Mouse (Mus musculus) heart, postnatal 36 days (tissue): ENCODE measurements around the gene Gls. TPM values are rescaled to one million over a fixed set of nuclear protein-coding genes. Genes with fewer than 3 reads are reported as not detected.

ENCODE experiments used
- DNase-seq, 2 experiments: peaks; one replicate each; pipeline ENCODE4 v3.0.0; 2021 to 2022
- intact Hi-C: fragments of 180-260 bp; cut with DNase I; formaldehyde crosslinking; loops from one replicate; pipeline ENCODE4 v1.15.1; 2025
- total RNA-seq, 2 experiments: library from RNA; stranded (reverse); gene quantifications; 2 replicates each; pipeline ENCODE4 v1.2.3; 2021

Gls gene
- total RNA-seq, 2 experiments from 2014 or later: 78.2 to 109 TPM

GRCm38 (mm10) chr1:52137292-52137691, 95.7 kb downstream of the Gls start:
- no peak for DNase-seq
- intact Hi-C loops: no loop called here

GRCm38 (mm10) chr1:52133254-52133653, 99.8 kb downstream of the Gls start:
- intact Hi-C loops: no loop called here

GRCm38 (mm10) chr1:52131787-52132377, 101.2 kb downstream of the Gls start:
- intact Hi-C loops: no loop called here
- DNase-seq: no peak

More at GRCm38 (mm10) chr1:52133254-52133653, 99.8 kb downstream of the Gls start:
- DNase-seq: no peak

- DNase-seq: no peak
- intact Hi-C loops: no loop called here
Observed at GRCm38 (mm10) chr1:52129794-52130193, 103.2 kb downstream of the Gls start.

GRCm38 (mm10) chr1:52127350-52127749, 105.7 kb downstream of the Gls start:
- no peak for DNase-seq
- intact Hi-C loops: no loop called here

GRCm38 (mm10) chr1:52124818-52125217, 108.2 kb downstream of the Gls start:
- intact Hi-C loops: no loop called here
- DNase-seq: no peak

GRCm38 (mm10) chr1:52121052-52121451, 112.0 kb downstream of the Gls start:
- no peak for DNase-seq

GRCm38 (mm10) chr1:52120191-52120590, 112.8 kb downstream of the Gls start:
- DNase-seq: no peak
- intact Hi-C loops: no loop called here

More at GRCm38 (mm10) chr1:52121052-52121451, 112.0 kb downstream of the Gls start:
- intact Hi-C loops: no loop called here

- intact Hi-C loops: loop anchor here (2.0 to 10.0 kb wide), 2 partner anchors 113 to 375 kb away; partner anchors contain the start of gene Gls
- no peak for DNase-seq
Observed at GRCm38 (mm10) chr1:52119691-52120090, 113.3 kb downstream of the Gls start.

GRCm38 (mm10) chr1:52118860-52119591, 114.0 kb downstream of the Gls start, which contains the start of gene Stat1:
TSS of gene Stat1 (plus strand) at chr1:52119440.
- intact Hi-C loops: loop anchor here (2.0 to 10.0 kb wide), 2 partner anchors 114 to 376 kb away; partner anchors contain the start of gene Gls
- DNase-seq: peak; percentile 85 to 88

GRCm38 (mm10) chr1:52117777-52118176, 115.3 kb downstream of the Gls start:
- no peak for DNase-seq
- intact Hi-C loops: loop anchor here (2.0 to 10.0 kb wide), 2 partner anchors 115 to 377 kb away; partner anchors contain the start of gene Gls

GRCm38 (mm10) chr1:52116441-52116840, 116.6 kb downstream of the Gls start:
- intact Hi-C loops: loop anchor here (10.0 kb wide), 1 partner anchor 378 kb away; no protein-coding TSS in a partner anchor
- peak in 1 of 2 experiments; percentile 10 for DNase-seq

- intact Hi-C loops: loop anchor here (5.0 to 10.0 kb wide), 2 partner anchors 381 to 636 kb away; partner anchors contain the start of gene Nabp1
- DNase-seq: peak; percentile 99 to 100
Observed at GRCm38 (mm10) chr1:52113666-52114069, 119.4 kb downstream of the Gls start.

Other genes with a start within 250 kb of the Gls start
- gene Stat4, start 246.1 kb downstream of the Gls start, total RNA-seq: under 1 TPM; 0.22 to 0.28 TPM
- 10 to 100 TPM; 23.3 to 33.3 TPM for gene Stat1, start 113.8 kb downstream of the Gls start, total RNA-seq